Mouse (Mus musculus) naive thymus-derived CD4-positive, alpha-beta T cell, adult 2 months (primary cell): Measurements from ENCODE around the gene Fbxw9.
"Not testable (repeated sequence)": the region's sequence is repeated elsewhere in the genome, so short reads cannot be mapped to it uniquely, and the experiment has no call there.

Experiments used
- DNase-seq: peaks from one replicate; pipeline ENCODE4 v3.0.0-alpha.2; 2011; ENCODE audit warnings: low read depth

Gene Fbxw9

GRCm38 (mm10) chr8:85037366-85037680, 22.5 kb upstream of the Fbxw9 start:
- no peak for DNase-seq

GRCm38 (mm10) chr8:85037681-85038531, 21.9 kb upstream of the Fbxw9 start:
- DNase-seq: peak; percentile 57

GRCm38 (mm10) chr8:85043619-85044018, 16.2 kb upstream of the Fbxw9 start:
- no peak for DNase-seq

- DNase-seq: no peak
Observed at GRCm38 (mm10) chr8:85057367-85057766, 2.5 kb upstream of the Fbxw9 start.

- DNase-seq: no peak
Observed at GRCm38 (mm10) chr8:85062603-85063002, 2.7 kb downstream of the Fbxw9 start.

- no peak for DNase-seq
Observed at GRCm38 (mm10) chr8:85065213-85065612, 5.4 kb downstream of the Fbxw9 start.

GRCm38 (mm10) chr8:85067155-85067554, 7.3 kb downstream of the Fbxw9 start:
- DNase-seq: no peak

GRCm38 (mm10) chr8:85067982-85068381, 8.1 kb downstream of the Fbxw9 start, which contains the start of gene Gm5741:
Gm5741 (minus strand) TSS chr8:85067982.
- no peak for DNase-seq

- DNase-seq: no peak
Observed at GRCm38 (mm10) chr8:85071041-85071440, 11.2 kb downstream of the Fbxw9 start.

GRCm38 (mm10) chr8:85071514-85072281, 11.8 kb downstream of the Fbxw9 start, which contains the start of gene Dhps:
Dhps (plus strand) TSS chr8:85071757.
- DNase-seq: peak; percentile 92

- no peak for DNase-seq
Observed at GRCm38 (mm10) chr8:85072364-85072929, 12.6 kb downstream of the Fbxw9 start.

GRCm38 (mm10) chr8:85073041-85073612, 13.3 kb downstream of the Fbxw9 start:
- DNase-seq: no peak

GRCm38 (mm10) chr8:85074167-85074566, 14.3 kb downstream of the Fbxw9 start:
- DNase-seq: no peak

- DNase-seq: no peak
Observed at GRCm38 (mm10) chr8:85074617-85075016, 14.8 kb downstream of the Fbxw9 start.

- DNase-seq: no peak
Observed at GRCm38 (mm10) chr8:85076001-85076400, 16.1 kb downstream of the Fbxw9 start.

- DNase-seq: peak; percentile 90
Observed at GRCm38 (mm10) chr8:85076993-85077392, 17.1 kb downstream of the Fbxw9 start.

- DNase-seq: no peak
Observed at GRCm38 (mm10) chr8:85080214-85080531, 20.3 kb downstream of the Fbxw9 start.

- DNase-seq: peak; percentile 88
Observed at GRCm38 (mm10) chr8:85080532-85081215, 20.8 kb downstream of the Fbxw9 start, which contains the start of gene Wdr83os. Wdr83os (plus strand) TSS chr8:85080740.

- DNase-seq: no peak
Observed at GRCm38 (mm10) chr8:85081216-85081555, 21.3 kb downstream of the Fbxw9 start, which contains the start of gene Wdr83. Wdr83 (minus strand) TSS chr8:85081306.

GRCm38 (mm10) chr8:85082169-85082568, 22.3 kb downstream of the Fbxw9 start:
- not testable (repeated sequence) for DNase-seq

- DNase-seq: peak; percentile 90
Observed at GRCm38 (mm10) chr8:85083108-85083813, 23.4 kb downstream of the Fbxw9 start, which contains the start of gene Man2b1. Man2b1 (plus strand) TSS chr8:85083270.
